Mouse (Mus musculus): Measurements from ENCODE around the gene Kcnh7. TPM values are rescaled to one million over a fixed set of nuclear protein-coding genes. Genes with fewer than 3 reads are reported as not detected.
A peak's percentile ranks its signal among the peaks of the same experiment; 100 is the strongest.

The Kcnh7 gene
- polyA plus RNA-seq, 1 experiment: not detected

GRCm38 (mm10) chr2:62646671-62647289, 537.3 kb downstream of the Kcnh7 start:
- Histone ChIP-seq H3K9ac (ENCODE audit: low read depth, poor library complexity, severe bottlenecking) (no peak overlapping the region), H3K27ac (ENCODE audit: insufficient read depth, low read length) (no peak overlapping the region), H3K36me3 (ENCODE audit: control insufficient read depth, insufficient read depth, low read length, poor library complexity, severe bottlenecking) (no peaks in the 10 kb centered on the region), H3K4me3 (ENCODE audit: low read depth, low read length) (no peak overlapping the region), H3K27me3 (ENCODE audit: control insufficient read depth, insufficient read depth, low read length, poor library complexity, severe bottlenecking) (no peaks in the 10 kb centered on the region), H3K4me1 (ENCODE audit: control insufficient read depth, insufficient read depth, low read length) (no peaks in the 10 kb centered on the region), H3K9me3 (replicated peaks; ENCODE audit: control insufficient read depth, insufficient read depth, low read length, poor library complexity, severe bottlenecking) (no peaks in the 10 kb centered on the region)
- TF ChIP-seq EP300 (IDR thresholded peaks at IDR 0.05; ENCODE audit: insufficient read depth, low read depth, low read length) (no peak), CTCF (IDR thresholded peaks at IDR 0.05; ENCODE audit: low read depth, low read length) (no peak), POLR2A (IDR thresholded peaks at IDR 0.05; ENCODE audit: insufficient read depth, low read length) (no peak)

- Histone ChIP-seq H3K9me3 (replicated peaks; ENCODE audit: control insufficient read depth, insufficient read depth, low read length, poor library complexity, severe bottlenecking) (no peaks in the 10 kb centered on the region), H3K4me1 (ENCODE audit: control insufficient read depth, insufficient read depth, low read length) (no peaks in the 10 kb centered on the region), H3K36me3 (ENCODE audit: control insufficient read depth, insufficient read depth, low read length, poor library complexity, severe bottlenecking) (no peaks in the 10 kb centered on the region), H3K27me3 (ENCODE audit: control insufficient read depth, insufficient read depth, low read length, poor library complexity, severe bottlenecking) (no peaks in the 10 kb centered on the region), H3K9ac (ENCODE audit: low read depth, poor library complexity, severe bottlenecking) (no peak within 1 kb of the TSS), H3K27ac (ENCODE audit: insufficient read depth, low read length) (no peak within 1 kb of the TSS), H3K4me3 (ENCODE audit: low read depth, low read length) (peak within 1 kb of the TSS; percentile 63)
- no peak for TF ChIP-seq EP300 (IDR thresholded peaks at IDR 0.05; ENCODE audit: insufficient read depth, low read depth, low read length)
- peak; percentile 13 for TF ChIP-seq CTCF (IDR thresholded peaks at IDR 0.05; ENCODE audit: low read depth, low read length)
- TF ChIP-seq POLR2A (IDR thresholded peaks at IDR 0.05; ENCODE audit: insufficient read depth, low read length): no peak
Measured at GRCm38 (mm10) chr2:62646014-62646645, 538.0 kb downstream of the Kcnh7 start, which contains the start of gene Ifih1. Gene Ifih1 (minus strand): TSS chr2:62646255.

- Histone ChIP-seq H3K27ac (ENCODE audit: insufficient read depth, low read length) (no peak overlapping the region), H3K9ac (ENCODE audit: low read depth, poor library complexity, severe bottlenecking) (no peak overlapping the region), H3K36me3 (ENCODE audit: control insufficient read depth, insufficient read depth, low read length, poor library complexity, severe bottlenecking) (no peaks in the 10 kb centered on the region), H3K27me3 (ENCODE audit: control insufficient read depth, insufficient read depth, low read length, poor library complexity, severe bottlenecking) (no peaks in the 10 kb centered on the region), H3K9me3 (replicated peaks; ENCODE audit: control insufficient read depth, insufficient read depth, low read length, poor library complexity, severe bottlenecking) (no peaks in the 10 kb centered on the region), H3K4me1 (ENCODE audit: control insufficient read depth, insufficient read depth, low read length) (no peaks in the 10 kb centered on the region), H3K4me3 (ENCODE audit: low read depth, low read length) (no peak overlapping the region)
- TF ChIP-seq CTCF (IDR thresholded peaks at IDR 0.05; ENCODE audit: low read depth, low read length) (no peak), POLR2A (IDR thresholded peaks at IDR 0.05; ENCODE audit: insufficient read depth, low read length) (no peak), EP300 (IDR thresholded peaks at IDR 0.05; ENCODE audit: insufficient read depth, low read depth, low read length) (no peak)
Measured at GRCm38 (mm10) chr2:62645475-62645874, 538.6 kb downstream of the Kcnh7 start.

- Histone ChIP-seq H3K9me3 (replicated peaks; ENCODE audit: control insufficient read depth, insufficient read depth, low read length, poor library complexity, severe bottlenecking) (no peaks in the 10 kb centered on the region), H3K27me3 (ENCODE audit: control insufficient read depth, insufficient read depth, low read length, poor library complexity, severe bottlenecking) (no peaks in the 10 kb centered on the region), H3K4me3 (ENCODE audit: low read depth, low read length) (no peak overlapping the region), H3K9ac (ENCODE audit: low read depth, poor library complexity, severe bottlenecking) (no peak overlapping the region), H3K27ac (ENCODE audit: insufficient read depth, low read length) (no peak overlapping the region), H3K36me3 (ENCODE audit: control insufficient read depth, insufficient read depth, low read length, poor library complexity, severe bottlenecking) (no peaks in the 10 kb centered on the region), H3K4me1 (ENCODE audit: control insufficient read depth, insufficient read depth, low read length) (no peaks in the 10 kb centered on the region)
- TF ChIP-seq POLR2A (IDR thresholded peaks at IDR 0.05; ENCODE audit: insufficient read depth, low read length) (no peak), CTCF (IDR thresholded peaks at IDR 0.05; ENCODE audit: low read depth, low read length) (no peak), EP300 (IDR thresholded peaks at IDR 0.05; ENCODE audit: insufficient read depth, low read depth, low read length) (no peak)
Measured at GRCm38 (mm10) chr2:62644891-62645290, 539.2 kb downstream of the Kcnh7 start.
